Mouse (Mus musculus): ENCODE data around the gene Tgif1.

GRCm38 (mm10) chr17:70805866-70806265 is 47.5 kb downstream of the Tgif1 start:
- TF ChIP-seq POLR2A (IDR thresholded peaks at IDR 0.05; ENCODE audit: low read depth, low read length) (no peak), CTCF (IDR thresholded peaks at IDR 0.05; ENCODE audit: extremely low read depth, insufficient read length, insufficient replicate concordance, low read depth, low read length) (no peak)

Data from small intestine, adult 2 months (tissue).